Mouse (Mus musculus): Measurements from ENCODE around the gene Fem1b. TPM values are rescaled to one million over a fixed set of nuclear protein-coding genes. Genes with fewer than 3 reads are reported as not detected.
"Not testable (repeated sequence)": the region's sequence is repeated elsewhere in the genome, so short reads cannot be mapped to it uniquely, and the experiment has no call there.

Gene Fem1b
- 10 to 100 TPM; 11.4 to 12.5 TPM for total RNA-seq (2021)
- long read RNA-seq, experiment 1, full-length matches to known transcripts, result 7 of 11 reads
- long read RNA-seq, experiment 1, partial matches to known transcripts, result 4 of 11 reads
- long read RNA-seq, experiment 1, other reads (novel, unspliced or antisense), result 0 of 11 reads
- long read RNA-seq, experiment 2, full-length matches to known transcripts, result 5 of 9 reads
- long read RNA-seq, experiment 2, partial matches to known transcripts, result 0 of 9 reads
- long read RNA-seq, experiment 2, other reads (novel, unspliced or antisense), result 4 of 9 reads

GRCm38 (mm10) chr9:62811516-62812121 is at the start of gene Fem1b:
Fem1b (minus strand) TSS chr9:62811934.
- DNase-seq (ENCODE audit: low spot score), result peak; percentile 93

GRCm38 (mm10) chr9:62860866-62861265 is 49.1 kb upstream of the Fem1b start:
- DNase-seq (ENCODE audit: low spot score), result no peak

- not testable (repeated sequence) for DNase-seq (ENCODE audit: low spot score)
These were observed 48.4 kb upstream of the Fem1b start for GRCm38 (mm10) chr9:62860102-62860501.

- DNase-seq (ENCODE audit: low spot score), result no peak
These were observed 46.7 kb upstream of the Fem1b start for GRCm38 (mm10) chr9:62858266-62859019.

DNA sequence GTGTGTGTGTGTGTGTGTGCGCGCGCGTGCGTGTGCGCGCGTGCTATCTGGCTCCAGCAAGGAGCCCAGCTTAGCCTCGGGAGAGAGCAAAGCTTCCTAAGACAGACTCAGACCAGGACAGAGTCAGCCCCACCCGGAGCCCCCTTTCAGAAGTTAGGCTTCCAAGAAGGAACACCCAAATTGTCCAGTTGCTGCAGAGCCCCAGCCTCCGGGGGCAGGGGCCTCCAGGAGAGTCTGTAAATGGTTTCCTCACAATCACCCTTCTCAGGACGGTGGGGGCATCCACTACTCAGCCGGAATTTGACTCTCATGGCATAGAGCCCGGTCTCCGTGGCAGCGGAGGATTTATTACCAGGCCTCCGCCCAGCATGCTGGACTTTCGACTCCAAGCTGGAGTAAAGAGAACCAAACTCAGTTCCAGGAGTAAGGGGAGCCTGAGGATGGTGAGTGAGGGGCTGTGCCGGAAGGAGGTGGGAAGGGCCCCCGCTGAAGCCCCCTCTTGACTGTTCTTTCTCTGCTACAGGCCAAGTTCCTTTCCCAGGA is 46.1 kb upstream of the Fem1b start, which contains the start of gene Calml4:
Gene Calml4 (plus strand): TSS at position 362 of the 543 bp plus-strand sequence.
- DNase-seq (ENCODE audit: low spot score), result peak; percentile 91

- no peak for DNase-seq (ENCODE audit: low spot score)
These were observed 45.5 kb upstream of the Fem1b start for GRCm38 (mm10) chr9:62857216-62857615.

DNA sequence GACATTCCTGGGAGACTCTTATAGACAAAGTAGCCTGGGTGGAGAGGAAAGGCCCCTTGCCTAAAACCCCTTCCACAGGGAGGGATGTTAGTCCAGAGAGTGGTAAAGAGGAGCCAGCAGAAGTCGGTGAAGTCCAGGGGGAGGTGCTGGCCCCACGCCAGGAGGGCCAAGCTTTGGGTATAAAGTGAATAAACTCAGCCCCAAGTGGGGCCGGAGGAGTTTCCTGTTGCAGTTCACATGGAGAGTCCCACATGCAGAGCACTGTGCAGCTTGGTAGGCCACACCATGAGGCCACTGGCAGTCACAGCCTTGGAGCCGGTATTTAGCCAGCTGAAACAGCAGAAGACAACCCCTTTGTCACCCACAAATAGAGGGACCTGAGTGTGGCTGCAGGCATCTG is 42.7 kb upstream of the Fem1b start:
- DNase-seq (ENCODE audit: low spot score), result no peak

DNA sequence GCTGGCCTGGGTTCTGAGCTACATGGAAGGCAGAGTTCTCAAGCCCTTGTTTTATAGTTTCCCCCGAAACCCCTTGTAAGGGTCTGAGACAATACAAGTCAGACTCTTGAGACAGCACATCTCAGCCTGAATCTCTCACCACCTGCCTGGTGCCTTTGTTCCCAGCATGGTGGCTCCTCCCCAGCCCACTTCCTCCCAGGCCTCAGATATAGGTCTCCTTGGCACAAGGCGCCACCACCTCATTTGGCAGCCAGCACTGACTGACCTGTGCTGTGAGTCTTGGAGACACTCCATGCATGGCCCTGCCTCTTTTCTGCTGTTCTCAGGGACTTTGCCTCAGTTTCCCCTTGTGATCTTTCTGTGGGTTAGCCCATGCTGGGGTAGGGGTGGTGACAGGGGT is 39.8 kb upstream of the Fem1b start:
- DNase-seq (ENCODE audit: low spot score), result no peak

DNA sequence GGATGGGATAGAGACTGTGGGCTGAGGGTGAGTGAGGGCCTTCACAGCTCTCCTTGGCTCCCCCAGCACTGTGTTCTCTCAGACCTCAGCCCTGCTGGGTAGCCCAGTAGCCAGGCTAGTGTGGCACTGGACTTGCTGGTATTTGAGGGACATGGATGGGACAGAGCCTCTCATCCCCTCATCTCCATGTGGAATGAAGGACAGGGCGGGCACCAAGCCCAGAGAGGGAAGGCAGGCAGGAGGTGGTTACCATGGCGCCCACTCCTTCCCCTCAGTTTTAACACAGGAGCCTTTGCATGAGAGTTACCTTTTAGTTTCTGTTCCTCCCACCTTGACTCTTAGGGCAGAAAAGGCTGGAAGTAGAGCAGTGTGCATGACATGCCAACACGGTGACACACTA is 36.9 kb upstream of the Fem1b start:
- DNase-seq (ENCODE audit: low spot score), result no peak

DNA sequence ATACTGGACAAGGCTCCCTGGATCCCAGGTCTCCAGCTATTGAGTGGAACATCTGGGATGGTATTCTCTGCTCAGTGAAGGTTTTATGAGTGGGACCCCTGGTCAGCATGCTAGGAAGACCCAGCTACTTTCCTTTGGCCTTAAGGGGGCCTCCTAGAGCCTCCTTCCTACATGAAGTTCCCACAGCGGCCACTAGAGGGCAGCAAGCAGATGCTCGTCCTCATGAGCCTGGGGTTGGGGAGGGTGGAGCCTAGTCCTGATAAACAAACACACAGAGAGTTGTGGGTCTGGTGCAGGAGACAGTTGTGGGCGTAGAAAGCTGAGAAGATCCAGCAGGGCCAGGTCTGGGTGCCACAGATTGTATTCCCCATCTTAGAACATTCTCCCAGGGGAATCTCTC is 36.0 kb upstream of the Fem1b start:
- DNase-seq (ENCODE audit: low spot score), result peak; percentile 92

DNA sequence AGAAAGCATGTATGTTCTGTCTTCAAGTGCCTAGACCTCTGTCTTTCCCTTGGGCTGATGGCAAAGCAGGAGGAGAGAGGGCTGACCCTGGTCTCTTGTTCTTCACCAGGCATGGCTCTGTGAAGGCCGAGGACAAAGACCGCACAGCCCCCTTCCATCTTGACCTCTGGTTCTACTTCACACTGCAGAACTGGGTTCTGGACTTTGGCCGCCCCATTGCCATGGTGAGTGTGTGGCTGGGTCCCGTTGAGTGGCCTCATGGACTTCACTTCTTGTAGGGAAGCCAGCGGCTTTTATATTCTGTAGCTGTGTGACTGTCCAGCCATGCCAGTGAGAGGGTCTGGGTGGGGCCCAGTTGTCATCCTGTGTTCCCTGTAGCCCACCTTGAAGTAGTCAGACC is 32.7 kb upstream of the Fem1b start:
- DNase-seq (ENCODE audit: low spot score), result no peak

- no peak for DNase-seq (ENCODE audit: low spot score)
These were observed 31.8 kb upstream of the Fem1b start for GRCm38 (mm10) chr9:62843356-62844024.

DNA sequence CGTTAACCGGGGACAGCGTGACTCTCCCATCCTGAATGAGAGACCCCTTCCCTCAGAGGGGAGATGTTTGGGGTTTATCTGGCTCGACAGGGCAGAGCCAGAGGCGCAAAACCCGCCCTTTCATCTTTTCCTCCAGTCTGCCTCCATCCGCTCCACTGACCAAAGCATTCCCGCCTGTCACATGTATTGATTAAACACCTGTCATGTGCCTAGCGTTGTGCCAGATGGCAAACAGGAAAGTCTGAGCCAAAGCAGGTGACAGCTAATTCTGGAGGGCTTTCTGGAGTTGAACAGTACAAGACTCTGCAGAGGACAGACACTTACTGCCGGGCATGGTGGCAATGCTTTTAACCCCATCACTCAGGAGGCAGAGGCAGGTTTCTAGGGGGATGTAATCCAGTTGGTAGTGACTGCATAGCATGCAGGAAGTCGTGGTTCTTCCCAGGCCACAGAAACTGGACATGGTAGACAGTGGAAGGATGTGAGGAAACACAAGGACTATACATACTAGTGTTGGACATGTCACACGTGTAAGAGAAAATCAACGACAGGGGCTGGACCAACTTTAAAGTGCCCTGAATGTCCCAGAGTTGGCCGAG is 27.5 kb upstream of the Fem1b start:
- no peak for DNase-seq (ENCODE audit: low spot score)

DNA sequence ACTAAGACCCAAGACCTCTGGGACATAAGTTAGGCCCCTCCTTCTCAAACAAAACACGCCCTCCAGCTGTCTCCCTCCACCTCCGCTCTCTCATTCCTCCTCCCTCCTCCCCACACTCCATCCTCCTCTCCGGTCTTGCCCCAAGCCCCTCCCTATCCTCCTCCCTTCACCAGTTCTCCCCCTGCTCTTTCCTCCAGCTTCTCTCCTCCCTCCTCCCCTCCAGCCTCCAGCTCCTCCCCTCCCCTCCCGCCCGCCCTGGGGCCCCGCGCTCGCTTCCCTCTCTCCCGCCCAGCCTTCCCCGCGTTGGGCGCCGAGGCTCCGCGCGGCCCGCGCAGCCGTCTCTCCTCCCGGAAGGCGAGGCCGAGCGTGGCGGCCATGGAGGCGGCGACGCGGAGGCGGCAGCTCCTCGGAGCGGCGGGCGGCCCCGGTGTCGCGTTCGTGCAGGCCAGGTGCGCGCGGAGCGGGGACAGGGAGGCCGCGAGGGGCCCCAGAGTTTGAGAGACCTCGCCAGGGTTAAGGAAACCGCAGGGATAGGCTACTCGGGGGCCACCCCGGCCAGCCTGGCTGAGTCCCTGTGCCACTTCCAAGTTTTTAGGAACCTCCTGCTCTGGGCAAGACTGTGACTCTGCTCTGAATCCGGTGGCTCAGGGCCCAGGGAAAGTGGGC is 26.9 kb upstream of the Fem1b start, which contains the start of gene Cln6:
Gene Cln6 (plus strand): TSS at position 280 of the 666 bp plus-strand sequence.
- DNase-seq (ENCODE audit: low spot score), result peak; percentile 82

DNA sequence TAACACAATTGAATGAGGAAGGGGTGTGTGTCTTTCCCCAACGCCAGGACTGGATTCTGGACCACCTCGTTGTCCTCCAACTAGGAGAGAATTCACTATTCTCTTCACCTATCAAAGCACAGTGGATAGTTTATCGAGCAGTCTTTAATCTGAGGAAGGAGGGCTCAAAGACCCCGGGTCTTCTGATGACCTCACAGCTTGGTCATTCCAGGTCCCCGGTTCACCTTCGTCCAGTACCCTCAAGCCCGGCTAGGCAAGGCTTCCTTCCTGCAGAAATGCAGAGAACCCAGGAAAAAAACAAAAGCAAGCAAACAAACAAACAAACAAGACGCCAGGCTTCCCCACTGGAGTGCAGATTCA is 26.4 kb upstream of the Fem1b start:
- DNase-seq (ENCODE audit: low spot score), result no peak

GRCm38 (mm10) chr9:62837611-62838010 is 25.9 kb upstream of the Fem1b start:
- DNase-seq (ENCODE audit: low spot score), result no peak

DNA sequence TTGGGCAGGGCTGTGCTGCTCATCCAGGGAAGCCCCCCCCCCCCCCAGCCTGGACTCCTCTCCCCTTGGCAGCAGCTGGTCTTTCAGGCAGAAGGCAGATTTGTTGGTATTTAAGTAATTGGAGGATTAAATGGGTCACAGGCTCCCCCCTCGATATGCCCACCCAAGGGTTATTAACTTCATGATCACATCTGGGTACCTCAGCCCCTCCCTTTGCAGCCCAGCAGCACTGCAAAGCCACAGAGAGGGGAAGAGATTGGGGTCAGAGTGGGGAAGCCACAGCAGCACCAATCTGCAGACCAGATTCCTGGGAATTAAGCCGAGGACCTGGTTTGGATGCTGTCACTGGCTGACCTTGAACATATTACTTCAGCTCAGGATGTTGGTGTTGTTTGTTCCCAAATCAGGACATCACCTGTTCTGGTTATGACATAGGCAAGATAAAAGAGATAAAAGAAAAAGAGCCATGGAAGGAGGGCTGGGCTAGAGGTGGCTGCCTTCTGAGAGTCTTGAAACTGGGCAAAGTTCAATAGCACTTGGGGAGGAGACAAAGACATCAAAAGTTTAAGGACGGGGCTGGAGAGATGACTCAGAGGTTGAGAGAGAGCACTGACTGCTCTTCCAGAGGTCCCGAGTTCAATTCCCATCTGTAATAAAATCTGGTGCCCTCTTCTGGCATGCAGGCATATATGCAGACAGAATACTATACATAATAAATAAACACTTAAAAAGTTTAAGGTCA is 24.1 kb upstream of the Fem1b start:
- no peak for DNase-seq (ENCODE audit: low spot score)

DNA sequence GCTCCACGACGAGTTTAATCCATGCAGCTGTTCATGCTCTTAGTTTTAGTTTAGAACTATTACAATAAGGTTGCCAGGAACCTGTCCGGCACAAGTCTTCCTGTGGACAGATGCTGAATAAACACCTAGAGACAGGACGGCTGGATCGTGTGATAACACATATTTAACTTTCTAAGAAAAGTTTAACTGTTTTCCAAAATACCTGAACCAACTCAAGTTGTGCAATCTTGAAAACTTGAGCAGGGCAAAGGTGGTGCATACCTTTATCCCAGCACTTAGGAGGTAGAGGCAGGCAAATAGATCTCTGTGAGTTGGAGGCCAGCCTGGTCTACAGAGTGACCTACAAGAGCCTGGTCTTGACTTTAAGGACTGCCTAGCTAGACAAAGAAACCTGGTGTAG is 23.2 kb upstream of the Fem1b start:
- no peak for DNase-seq (ENCODE audit: low spot score)

- no peak for DNase-seq (ENCODE audit: low spot score)
These were observed 18.1 kb upstream of the Fem1b start for GRCm38 (mm10) chr9:62829877-62830276.

DNA sequence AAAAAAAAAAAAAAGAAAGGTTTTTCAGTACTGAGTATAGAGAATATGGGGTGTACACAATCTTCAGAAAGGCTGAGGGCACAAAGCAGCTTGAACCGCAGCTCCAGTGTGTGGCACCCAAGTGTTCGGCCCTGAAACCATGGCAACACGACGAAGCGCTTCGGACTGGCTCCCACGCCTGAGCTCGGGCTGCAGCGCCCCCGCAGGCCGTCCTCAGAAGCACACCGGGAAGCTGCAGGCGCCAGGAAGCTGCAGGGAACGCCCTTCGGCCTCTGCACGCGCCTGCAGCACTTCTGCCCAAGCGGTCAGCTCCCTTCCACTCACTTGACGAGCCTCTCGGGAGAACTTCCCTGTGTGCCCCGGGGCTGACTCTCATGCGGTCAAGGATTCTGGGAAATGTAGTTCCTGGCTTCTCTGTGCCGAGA is 16.9 kb upstream of the Fem1b start:
- peak; percentile 97 for DNase-seq (ENCODE audit: low spot score)

Data from gastrocnemius, adult 18-20 months (tissue).